Mouse (Mus musculus) neutrophil, adult 65 days (primary cell): ENCODE results near the gene Mrpl48. TPM values are rescaled to one million over a fixed set of nuclear protein-coding genes. Genes with fewer than 3 reads are reported as not detected.

ENCODE experiments used
- total RNA-seq: library from RNA; stranded (reverse); gene quantifications from 2 replicates; pipeline ENCODE4 v1.2.4, GENCODE M21; 2023

Mrpl48 gene
- total RNA-seq: 25.0 and 33.5 TPM in 2 replicates

GRCm38 (mm10) chr7:100608130-100608741 lies at the start of gene Mrpl48:
Mrpl48 (minus strand) TSS chr7:100608301.

GRCm38 (mm10) chr7:100607214-100608129 lies 629 bp downstream of the Mrpl48 start, which contains the start of gene Rab6a:
Rab6a (plus strand) TSS chr7:100607410.

GRCm38 (mm10) chr7:100536804-100537518 lies 71.1 kb downstream of the Mrpl48 start, which contains the start of gene Coa4:
Coa4 (plus strand) TSS chr7:100537071.

GRCm38 (mm10) chr7:100514573-100514972 lies 93.5 kb downstream of the Mrpl48 start, which contains the start of gene Dnajb13:
Dnajb13 (minus strand) TSS chr7:100514960.

Other genes with a start within 250 kb of the Mrpl48 start
- 18.4 and 19.2 TPM in 2 replicates for gene C2cd3, start 236.1 kb downstream of the Mrpl48 start, total RNA-seq
- gene Ppme1, start 236.0 kb downstream of the Mrpl48 start, total RNA-seq: 24.7 and 37.3 TPM in 2 replicates
- gene Ucp3, start 135.3 kb downstream of the Mrpl48 start, total RNA-seq: 0.19 and 0.25 TPM in 2 replicates
- 1,209 and 1,318 TPM in 2 replicates for gene Ucp2, start 115.0 kb downstream of the Mrpl48 start, total RNA-seq
- gene Dnajb13, start 93.3 kb downstream of the Mrpl48 start, total RNA-seq: not detected in 2 replicates
- gene Coa4, start 71.2 kb downstream of the Mrpl48 start, total RNA-seq: 12.3 and 13.8 TPM in 2 replicates
- gene Rab6a, start 891 bp downstream of the Mrpl48 start, total RNA-seq: 165 and 167 TPM in 2 replicates
- gene Plekhb1, start 54.1 kb upstream of the Mrpl48 start, total RNA-seq: not detected in 2 replicates
- 35.2 and 41.6 TPM in 2 replicates for gene Fam168a, start 98.3 kb upstream of the Mrpl48 start, total RNA-seq